Mouse (Mus musculus): Measurements from ENCODE around the gene Polg2. TPM values are rescaled to one million over a fixed set of nuclear protein-coding genes. Genes with fewer than 3 reads are reported as not detected.

Polg2 gene
- polyA plus RNA-seq, 1 experiment from 2014 or later = 10.1 TPM

DNA sequence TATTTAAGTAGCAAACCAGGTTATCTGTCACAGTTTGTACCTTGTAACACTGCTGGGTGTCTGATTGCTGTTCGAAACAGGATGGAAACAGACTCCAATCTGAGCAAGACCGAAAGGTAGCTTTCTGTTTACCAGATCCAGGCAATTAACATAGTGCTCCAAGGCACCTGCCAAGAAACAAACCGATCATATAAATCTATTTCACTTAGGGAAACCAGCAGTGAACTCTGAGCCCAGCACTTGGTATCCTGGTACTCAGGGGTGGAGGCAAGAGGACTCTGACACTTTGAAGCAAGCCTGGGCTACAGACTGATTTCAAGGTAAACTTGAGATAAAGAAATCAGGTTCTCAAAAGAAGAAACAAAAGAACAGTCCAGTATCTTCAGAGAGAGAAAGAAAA is 1.9 kb downstream of the Polg2 start:
- H3K36me3 ChIP-seq (ENCODE audit: control insufficient read depth, insufficient read depth, low read length) = peaks cover 65% of the 10 kb centered on the region
- 91% methylated on average over 3 of the region's 3 CpGs for WGBS
- no peak for ATAC-seq

DNA sequence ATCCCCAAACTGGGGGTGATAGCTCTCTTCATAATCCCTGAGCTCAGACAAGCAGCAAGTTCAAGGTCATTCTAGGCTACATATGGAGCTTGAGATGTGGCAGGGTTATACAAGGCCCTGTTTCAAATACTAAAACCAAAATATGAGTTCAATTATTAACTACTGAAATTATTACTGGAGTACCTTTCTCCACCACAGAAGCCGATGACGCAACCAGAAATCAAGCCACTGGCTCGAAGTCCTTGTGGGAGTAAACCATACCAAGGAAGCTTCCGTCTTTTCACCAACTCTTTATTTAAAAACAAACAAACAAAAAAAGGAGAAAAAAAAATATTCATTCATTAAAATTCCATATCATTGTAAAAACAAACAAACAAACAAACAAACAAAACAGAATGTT is 2.4 kb downstream of the Polg2 start:
- H3K9me3 ChIP-seq (replicated peaks; ENCODE audit: control insufficient read depth, low read length) = no peaks in the 10 kb centered on the region
- H3K4me1 ChIP-seq (ENCODE audit: control insufficient read depth, insufficient read depth, low read length) = no peaks in the 10 kb centered on the region
- no peak overlapping the region for H3K9ac ChIP-seq (ENCODE audit: low read length)
- peaks cover 65% of the 10 kb centered on the region for H3K36me3 ChIP-seq (ENCODE audit: control insufficient read depth, insufficient read depth, low read length)
- H3K27me3 ChIP-seq (replicated peaks; ENCODE audit: control insufficient read depth, insufficient read depth, low read length) = no peaks in the 10 kb centered on the region
- DNase-seq (ENCODE audit: low spot score) (no peak), ATAC-seq (no peak)
- no peak overlapping the region for H3K4me2 ChIP-seq (ENCODE audit: low read length)
- no peak overlapping the region for H3K27ac ChIP-seq (ENCODE audit: low read depth, low read length)
- H3K4me3 ChIP-seq (ENCODE audit: low read depth, low read length) = no peak overlapping the region
- WGBS = 97% methylated on average over 4 of the region's 4 CpGs

More for the DNA sequence above, 1.9 kb downstream of the Polg2 start:
- no peaks in the 10 kb centered on the region for H3K27me3 ChIP-seq (replicated peaks; ENCODE audit: control insufficient read depth, insufficient read depth, low read length)
- H3K27ac ChIP-seq (ENCODE audit: low read depth, low read length) = no peak overlapping the region
- no peaks in the 10 kb centered on the region for H3K9me3 ChIP-seq (replicated peaks; ENCODE audit: control insufficient read depth, low read length)
- H3K4me1 ChIP-seq (ENCODE audit: control insufficient read depth, insufficient read depth, low read length) = no peaks in the 10 kb centered on the region
- H3K9ac ChIP-seq (ENCODE audit: low read length) = no peak overlapping the region
- no peak overlapping the region for H3K4me2 ChIP-seq (ENCODE audit: low read length)
- H3K4me3 ChIP-seq (ENCODE audit: low read depth, low read length) = no peak overlapping the region
- DNase-seq (ENCODE audit: low spot score) = no peak

DNA sequence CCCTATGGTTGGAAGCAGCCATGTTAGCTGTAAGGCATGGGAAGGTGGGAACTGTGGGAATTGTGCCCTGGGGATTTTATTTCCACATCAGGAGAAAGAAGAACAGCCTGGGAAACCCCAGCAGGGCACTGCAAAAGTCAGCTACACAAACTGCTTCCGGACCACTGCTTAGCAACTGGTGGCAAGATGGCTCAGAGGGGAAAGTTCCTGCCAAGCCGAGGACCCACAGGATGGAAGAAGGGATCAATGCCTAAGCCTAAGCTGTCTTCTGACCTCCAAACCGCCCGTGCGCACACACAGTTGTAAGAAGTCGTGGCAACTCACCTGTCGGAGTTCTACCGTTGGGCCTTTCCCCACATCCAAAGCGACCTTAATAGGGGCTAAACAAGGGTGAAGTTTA is 6.3 kb downstream of the Polg2 start:
- Histone ChIP-seq H3K27ac (ENCODE audit: low read depth, low read length) (no peak overlapping the region), H3K4me1 (ENCODE audit: control insufficient read depth, insufficient read depth, low read length) (no peaks in the 10 kb centered on the region), H3K9me3 (replicated peaks; ENCODE audit: control insufficient read depth, low read length) (no peaks in the 10 kb centered on the region), H3K4me2 (ENCODE audit: low read length) (no peak overlapping the region), H3K36me3 (ENCODE audit: control insufficient read depth, insufficient read depth, low read length) (peaks cover 76% of the 10 kb centered on the region), H3K27me3 (replicated peaks; ENCODE audit: control insufficient read depth, insufficient read depth, low read length) (no peaks in the 10 kb centered on the region), H3K9ac (ENCODE audit: low read length) (no peak overlapping the region), H3K4me3 (ENCODE audit: low read depth, low read length) (no peak overlapping the region)
- no peak for ATAC-seq
- DNase-seq (ENCODE audit: low spot score) = no peak
- 90% methylated on average over 9 of the region's 9 CpGs for WGBS

DNA sequence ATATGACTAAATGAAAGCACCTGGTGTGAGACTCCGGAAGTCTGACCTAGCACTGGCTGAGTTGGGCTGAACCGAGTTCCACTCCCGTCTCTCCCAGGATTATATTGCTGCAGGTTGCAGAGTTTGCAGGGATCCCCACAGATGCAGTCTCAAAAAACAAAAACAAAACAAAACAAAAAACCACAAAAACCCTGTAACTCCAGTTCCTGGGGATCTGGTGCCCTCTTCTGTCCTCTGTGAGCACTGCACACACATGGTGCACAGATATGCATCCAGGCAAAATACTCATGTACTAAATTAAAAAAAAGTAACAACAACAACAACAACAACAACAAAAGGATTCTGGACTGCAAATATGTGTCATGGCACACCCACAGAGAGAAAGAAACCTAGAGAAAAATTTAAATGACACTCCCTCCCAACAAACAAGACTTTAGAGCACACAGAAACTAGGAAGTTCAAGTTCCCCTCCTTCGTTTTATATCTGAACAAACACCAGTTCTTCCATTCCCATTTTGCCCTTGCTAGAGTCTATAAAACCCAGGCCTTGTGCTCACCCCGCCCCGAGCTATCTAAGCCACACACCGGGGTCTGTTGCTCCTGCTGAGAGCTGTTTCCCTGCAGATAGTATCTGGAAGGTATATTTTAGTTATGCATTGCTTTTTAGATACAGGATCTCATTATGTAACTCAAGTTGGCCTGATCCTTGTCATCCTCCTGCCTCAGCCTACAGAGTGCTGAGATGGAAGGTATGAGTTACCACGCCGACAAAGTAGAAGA is 9.0 kb downstream of the Polg2 start:
- WGBS = 95% methylated on average over 9 of the region's 9 CpGs
- no peaks in the 10 kb centered on the region for H3K9me3 ChIP-seq (replicated peaks; ENCODE audit: control insufficient read depth, low read length)
- H3K4me1 ChIP-seq (ENCODE audit: control insufficient read depth, insufficient read depth, low read length) = no peaks in the 10 kb centered on the region
- no peak overlapping the region for H3K4me2 ChIP-seq (ENCODE audit: low read length)
- no peaks in the 10 kb centered on the region for H3K27me3 ChIP-seq (replicated peaks; ENCODE audit: control insufficient read depth, insufficient read depth, low read length)
- DNase-seq (ENCODE audit: low spot score) (no peak), ATAC-seq (no peak)
- H3K36me3 ChIP-seq (ENCODE audit: control insufficient read depth, insufficient read depth, low read length) = peaks cover 78% of the 10 kb centered on the region
- no peak overlapping the region for H3K9ac ChIP-seq (ENCODE audit: low read length)
- H3K4me3 ChIP-seq (ENCODE audit: low read depth, low read length) = no peak overlapping the region
- no peak overlapping the region for H3K27ac ChIP-seq (ENCODE audit: low read depth, low read length)

GRCm38 (mm10) chr11:106767516-106767915 is 11.8 kb downstream of the Polg2 start:
- no peak overlapping the region for H3K9ac ChIP-seq (ENCODE audit: low read length)
- ATAC-seq (no peak), DNase-seq (ENCODE audit: low spot score) (no peak)
- no peak overlapping the region for H3K4me2 ChIP-seq (ENCODE audit: low read length)
- peaks cover 53% of the 10 kb centered on the region for H3K36me3 ChIP-seq (ENCODE audit: control insufficient read depth, insufficient read depth, low read length)
- H3K9me3 ChIP-seq (replicated peaks; ENCODE audit: control insufficient read depth, low read length) = no peaks in the 10 kb centered on the region
- WGBS = 93% methylated on average over 4 of the region's 4 CpGs
- H3K4me1 ChIP-seq (ENCODE audit: control insufficient read depth, insufficient read depth, low read length) = no peaks in the 10 kb centered on the region
- H3K27ac ChIP-seq (ENCODE audit: low read depth, low read length) = no peak overlapping the region
- no peak overlapping the region for H3K4me3 ChIP-seq (ENCODE audit: low read depth, low read length)
- H3K27me3 ChIP-seq (replicated peaks; ENCODE audit: control insufficient read depth, insufficient read depth, low read length) = no peaks in the 10 kb centered on the region

GRCm38 (mm10) chr11:106766611-106767162 is 12.7 kb downstream of the Polg2 start:
- Histone ChIP-seq H3K4me2 (ENCODE audit: low read length) (no peak overlapping the region), H3K27ac (ENCODE audit: low read depth, low read length) (no peak overlapping the region), H3K4me1 (ENCODE audit: control insufficient read depth, insufficient read depth, low read length) (no peaks in the 10 kb centered on the region), H3K4me3 (ENCODE audit: low read depth, low read length) (no peak overlapping the region), H3K27me3 (replicated peaks; ENCODE audit: control insufficient read depth, insufficient read depth, low read length) (no peaks in the 10 kb centered on the region), H3K36me3 (ENCODE audit: control insufficient read depth, insufficient read depth, low read length) (peaks cover 48% of the 10 kb centered on the region), H3K9ac (ENCODE audit: low read length) (no peak overlapping the region), H3K9me3 (replicated peaks; ENCODE audit: control insufficient read depth, low read length) (no peaks in the 10 kb centered on the region)
- DNase-seq (ENCODE audit: low spot score) (no peak), ATAC-seq (no peak)
- 94% methylated on average over 4 of the region's 4 CpGs for WGBS

GRCm38 (mm10) chr11:106762800-106763185 is 16.5 kb downstream of the Polg2 start:
- Histone ChIP-seq H3K9ac (ENCODE audit: low read length) (no peak overlapping the region), H3K27me3 (replicated peaks; ENCODE audit: control insufficient read depth, insufficient read depth, low read length) (no peaks in the 10 kb centered on the region), H3K36me3 (ENCODE audit: control insufficient read depth, insufficient read depth, low read length) (peaks cover 16% of the 10 kb centered on the region; the same call in 1 of the 2 replicates), H3K4me3 (ENCODE audit: low read depth, low read length) (no peak overlapping the region), H3K9me3 (replicated peaks; ENCODE audit: control insufficient read depth, low read length) (no peaks in the 10 kb centered on the region), H3K4me2 (ENCODE audit: low read length) (no peak overlapping the region), H3K27ac (ENCODE audit: low read depth, low read length) (no peak overlapping the region), H3K4me1 (ENCODE audit: control insufficient read depth, insufficient read depth, low read length) (no peaks in the 10 kb centered on the region)
- DNase-seq (ENCODE audit: low spot score) (no peak), ATAC-seq (no peak)
- WGBS = 78% methylated on average over 9 of the region's 9 CpGs

DNA sequence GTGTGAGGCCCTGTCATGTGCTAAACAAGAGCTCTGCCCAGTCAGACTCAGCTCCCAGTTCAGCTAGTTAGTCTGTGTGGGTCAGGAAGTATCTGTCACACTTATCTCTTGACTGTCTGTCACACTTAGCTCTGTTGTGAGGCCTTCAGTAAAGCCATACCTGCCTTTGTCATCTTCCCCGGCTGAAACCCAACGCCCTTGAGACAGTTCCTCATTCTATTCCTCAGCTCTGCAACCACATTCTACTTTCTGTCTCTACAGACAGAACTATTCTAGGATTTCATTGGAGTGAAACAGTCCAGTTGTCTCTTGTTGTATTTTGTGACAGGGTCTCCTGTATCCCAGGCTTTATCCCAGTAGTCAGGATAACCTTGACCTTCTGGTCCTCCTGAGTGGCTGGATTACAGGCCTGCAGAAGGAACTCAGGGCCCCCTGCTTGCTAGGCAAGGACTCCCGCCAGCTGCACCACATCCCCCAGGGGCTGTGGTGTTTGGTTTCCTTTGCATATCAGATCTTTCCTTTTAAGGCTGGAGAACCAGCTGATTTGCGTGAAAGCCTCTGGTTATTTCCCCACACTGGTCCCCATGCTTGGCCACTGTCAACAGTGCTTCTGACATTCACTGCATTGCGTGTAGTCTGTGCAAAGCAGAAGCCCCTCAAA is 17.1 kb downstream of the Polg2 start:
- no peak overlapping the region for H3K4me2 ChIP-seq (ENCODE audit: low read length)
- WGBS = 64% methylated on average over 5 of the region's 5 CpGs
- peaks cover 12% of the 10 kb centered on the region; the same call in 1 of the 2 replicates for H3K36me3 ChIP-seq (ENCODE audit: control insufficient read depth, insufficient read depth, low read length)
- no peaks in the 10 kb centered on the region for H3K27me3 ChIP-seq (replicated peaks; ENCODE audit: control insufficient read depth, insufficient read depth, low read length)
- no peaks in the 10 kb centered on the region for H3K9me3 ChIP-seq (replicated peaks; ENCODE audit: control insufficient read depth, low read length)
- no peaks in the 10 kb centered on the region for H3K4me1 ChIP-seq (ENCODE audit: control insufficient read depth, insufficient read depth, low read length)
- no peak overlapping the region for H3K9ac ChIP-seq (ENCODE audit: low read length)
- H3K4me3 ChIP-seq (ENCODE audit: low read depth, low read length) = no peak overlapping the region
- no peak for DNase-seq (ENCODE audit: low spot score)
- H3K27ac ChIP-seq (ENCODE audit: low read depth, low read length) = no peak overlapping the region
- ATAC-seq = no peak

DNA sequence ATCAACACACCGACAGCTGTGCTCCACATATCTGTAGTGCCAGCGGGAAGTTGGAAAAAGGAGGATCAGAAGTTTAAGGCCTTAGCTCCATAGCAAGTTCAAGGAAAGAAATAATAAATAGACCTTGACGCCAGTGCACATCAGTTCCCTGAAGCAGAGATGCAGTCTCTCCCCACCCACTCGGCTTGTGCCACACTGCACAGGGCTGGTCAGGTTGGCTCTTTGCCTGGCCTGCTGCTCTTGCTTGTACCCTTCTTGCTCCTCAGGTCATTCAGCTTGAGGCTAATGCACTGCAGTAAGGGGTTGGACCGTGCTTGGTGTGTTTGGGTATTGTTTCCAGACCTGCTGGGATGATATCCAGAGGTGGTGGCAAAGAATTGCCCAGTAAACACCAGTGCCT is 18.8 kb downstream of the Polg2 start:
- H3K9ac ChIP-seq (ENCODE audit: low read length) = no peak overlapping the region
- H3K9me3 ChIP-seq (replicated peaks; ENCODE audit: control insufficient read depth, low read length) = no peaks in the 10 kb centered on the region
- no peaks in the 10 kb centered on the region for H3K4me1 ChIP-seq (ENCODE audit: control insufficient read depth, insufficient read depth, low read length)
- no peaks in the 10 kb centered on the region for H3K27me3 ChIP-seq (replicated peaks; ENCODE audit: control insufficient read depth, insufficient read depth, low read length)
- H3K27ac ChIP-seq (ENCODE audit: low read depth, low read length) = no peak overlapping the region
- no peak for ATAC-seq
- no peak overlapping the region for H3K4me2 ChIP-seq (ENCODE audit: low read length)
- no peak for DNase-seq (ENCODE audit: low spot score)
- H3K4me3 ChIP-seq (ENCODE audit: low read depth, low read length) = no peak overlapping the region
- 0 out of 2 replicates have a peak, but pooled peaks cover 3% of the 10 kb centered on the region for H3K36me3 ChIP-seq (ENCODE audit: control insufficient read depth, insufficient read depth, low read length)
- WGBS = 94% methylated on average over 5 of the region's 5 CpGs

Data from forebrain, embryonic 14.5 days (tissue).